Mouse (Mus musculus) cerebellum, adult 2 months (tissue): ENCODE results near the gene Krtap1-3.

ENCODE experiments used
- CTCF ChIP-seq: fragments of 200-500 bp; IDR thresholded peaks from 2 replicates; pipeline ENCODE4 v1.5.1; 2011; ENCODE audit warnings: low read depth, mild to moderate bottlenecking, control low read depth, low read length, moderate library complexity, borderline replicate concordance; ENCODE audit not compliant: insufficient read depth
- POLR2A ChIP-seq: fragments of 200-500 bp; IDR thresholded peaks from 2 replicates; pipeline ENCODE4 v1.6.1; 2011; ENCODE audit warnings: low read length, control low read depth, borderline replicate concordance; ENCODE audit not compliant: insufficient read depth

- TF ChIP-seq CTCF (no peak), POLR2A (no peak)
Observed at GRCm38 (mm10) chr11:99620335-99620734, 29.2 kb upstream of the Krtap1-3 start, which contains the start of gene Gm11562.
